Mouse (Mus musculus) NIH3T3 (cell line): ENCODE measurements around the gene Eps8l2.
"Not testable (repeated sequence)": the region's sequence is repeated elsewhere in the genome, so short reads cannot be mapped to it uniquely, and the experiment has no call there.

Experiments
- DNase-seq: peaks from one replicate; pipeline ENCODE4 v3.0.0-alpha.2; 2012; ENCODE audit warnings: low read depth

Eps8l2 gene

DNA sequence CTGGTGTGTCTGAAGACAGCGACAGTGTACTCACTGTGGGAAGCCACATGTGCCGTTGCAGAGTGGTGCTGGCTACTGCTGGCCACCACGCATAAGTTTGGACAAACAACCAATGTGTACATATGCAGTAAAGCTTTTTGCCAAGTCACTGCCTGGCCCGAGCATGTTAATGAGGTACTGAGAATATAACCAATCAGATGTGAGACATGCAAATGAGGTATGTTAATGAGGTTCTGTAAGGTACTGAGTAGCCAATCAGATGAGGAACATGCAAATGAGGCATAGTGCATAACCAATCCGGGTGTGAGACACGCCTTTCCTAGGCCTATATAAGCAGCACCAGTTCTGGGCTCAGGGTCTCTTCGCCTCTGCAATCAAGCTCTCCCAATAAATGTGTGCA is 69.0 kb downstream of the Eps8l2 start:
- not testable (repeated sequence) for DNase-seq

DNA sequence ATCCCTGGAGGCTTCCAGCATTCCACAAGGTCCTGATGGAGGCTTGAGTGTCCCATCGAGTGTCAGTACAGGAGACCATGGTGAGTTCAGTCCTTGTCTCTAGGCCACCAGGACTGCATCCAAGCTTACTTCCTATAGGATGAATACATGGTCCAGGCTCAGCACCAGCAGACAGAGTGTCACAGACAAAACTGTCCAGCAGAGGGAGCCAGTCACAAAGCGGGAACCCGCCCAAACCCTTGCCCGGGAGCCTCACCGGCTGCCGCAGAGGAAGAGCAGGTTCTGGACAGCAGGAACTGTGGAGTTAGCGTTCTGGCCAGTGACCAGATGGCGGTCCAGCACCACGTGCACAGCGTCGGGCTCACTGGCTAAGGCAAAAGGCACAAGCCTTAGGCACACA is 70.2 kb downstream of the Eps8l2 start:
- peak; percentile 92 for DNase-seq

DNA sequence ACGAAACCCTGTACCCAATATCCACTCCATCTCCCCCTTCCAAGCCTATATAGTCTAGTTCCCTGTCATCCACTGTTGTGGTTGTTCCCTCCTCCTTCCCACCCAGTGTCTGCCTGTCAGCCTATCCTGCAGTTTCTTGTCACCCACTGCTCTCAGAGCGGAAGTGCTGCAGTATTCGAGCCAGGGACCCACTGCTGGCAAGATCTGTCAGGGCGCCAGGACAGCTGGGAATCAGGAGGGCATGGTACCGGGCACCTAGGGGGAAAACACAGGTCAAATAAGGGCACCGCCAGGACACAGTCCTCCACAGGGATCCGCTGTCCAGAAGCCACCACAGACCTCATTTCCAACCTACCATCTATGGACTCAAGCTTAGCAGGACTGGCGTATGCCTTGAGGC is 72.0 kb downstream of the Eps8l2 start:
- no peak for DNase-seq

DNA sequence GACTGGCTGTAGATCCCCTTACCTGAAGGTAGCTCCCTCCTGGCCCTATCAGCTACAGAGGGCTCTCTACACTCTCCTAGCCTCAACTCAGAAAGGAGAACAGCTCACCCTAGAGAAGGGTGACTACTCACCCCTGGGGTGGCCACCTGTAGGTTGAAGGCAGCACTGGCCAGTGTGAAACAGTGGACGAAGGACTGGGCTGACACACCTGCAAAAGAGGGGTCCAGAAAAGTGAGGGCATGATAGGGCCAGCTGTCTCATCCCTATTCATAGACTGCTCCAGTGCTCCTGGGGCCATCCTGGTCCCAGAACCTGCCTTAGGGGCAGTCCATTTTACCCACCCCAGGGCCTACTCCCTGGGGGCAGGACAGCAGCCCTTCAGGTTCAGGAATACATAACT is 73.0 kb downstream of the Eps8l2 start:
- no peak for DNase-seq
